Mouse (Mus musculus): ENCODE data around the gene Fam71e1. TPM values are rescaled to one million over a fixed set of nuclear protein-coding genes. Genes with fewer than 3 reads are reported as not detected.
A peak's percentile ranks its signal among the peaks of the same experiment; 100 is the strongest.

Gene Fam71e1
- polyA plus RNA-seq, 1 experiment from 2014 or later = 6.9 TPM

- in situ Hi-C loops (cut with MboI; ENCODE audit: low pct_unique_long_range_greater_than_20kb) = loop anchor here (5.0 kb wide), 2 partner anchors 83 to 208 kb away; partner anchors contain the start of genes Acp4 and Syt3
- ChIA-PET POLR2A (no interaction called here), CTCF (no interaction called here)
- no peak for TF ChIP-seq CTCF (IDR thresholded peaks at IDR 0.05)
- H3K27me3 ChIP-seq = peaks cover 40% of the 10 kb centered on the region
- DNase-seq (ENCODE audit: low read depth, low spot score) = no peak
- no peak for ATAC-seq
Measured at GRCm38 (mm10) chr7:44465111-44465510, 31.3 kb upstream of the Fam71e1 start, which contains the start of gene Aspdh. Gene Aspdh, plus strand, starts transcription at chr7:44465391.

GRCm38 (mm10) chr7:44466006-44466887 is 30.1 kb upstream of the Fam71e1 start:
- no peak for DNase-seq (ENCODE audit: low read depth, low spot score)
- peaks cover 29% of the 10 kb centered on the region for H3K27me3 ChIP-seq
- POLR2A ChIA-PET = no interaction called here
- CTCF ChIA-PET = interaction anchor here (1.0 kb wide), 1 partner anchor 16 kb away, joined by 3 read pairs; no protein-coding TSS in a partner anchor
- TF ChIP-seq CTCF (IDR thresholded peaks at IDR 0.05) = no peak
- no peak for ATAC-seq
- in situ Hi-C loops (cut with MboI; ENCODE audit: low pct_unique_long_range_greater_than_20kb) = loop anchor here (5.0 kb wide), 2 partner anchors 84 to 209 kb away; partner anchors contain the start of genes Acp4 and Syt3

- no peak for DNase-seq (ENCODE audit: low read depth, low spot score)
- no peak for TF ChIP-seq CTCF (IDR thresholded peaks at IDR 0.05)
- ChIA-PET CTCF (interaction anchor here (1.0 kb wide), 1 partner anchor 17 kb away, joined by 3 read pairs; no protein-coding TSS in a partner anchor), POLR2A (no interaction called here)
- H3K27me3 ChIP-seq = peaks cover 23% of the 10 kb centered on the region
- ATAC-seq = no peak
- in situ Hi-C loops (cut with MboI; ENCODE audit: low pct_unique_long_range_greater_than_20kb) = loop anchor here (5.0 kb wide), 2 partner anchors 85 to 210 kb away; partner anchors contain the start of genes Acp4 and Syt3
Measured at GRCm38 (mm10) chr7:44466888-44467311, 29.5 kb upstream of the Fam71e1 start.

GRCm38 (mm10) chr7:44467811-44468411 is 28.5 kb upstream of the Fam71e1 start, which contains the start of gene Josd2:
Gene Josd2, plus strand, starts transcription at chr7:44467980.
- TF ChIP-seq CTCF (IDR thresholded peaks at IDR 0.05) = no peak
- in situ Hi-C loops (cut with MboI; ENCODE audit: low pct_unique_long_range_greater_than_20kb) = loop anchor here (5.0 kb wide), 2 partner anchors 86 to 211 kb away; partner anchors contain the start of genes Acp4 and Syt3
- DNase-seq (ENCODE audit: low read depth, low spot score) (peak; percentile 96), ATAC-seq (peak; percentile 95)
- peaks cover 14% of the 10 kb centered on the region for H3K27me3 ChIP-seq
- CTCF ChIA-PET = interaction anchor here (1.0 to 2.4 kb wide), 2 partner anchors 18 kb away, joined by 3 to 9 read pairs; no protein-coding TSS in a partner anchor
- POLR2A ChIA-PET = no interaction called here

- TF ChIP-seq CTCF (IDR thresholded peaks at IDR 0.05) = no peak
- ChIA-PET CTCF (interaction anchor here (2.4 kb wide), 1 partner anchor 17 kb away, joined by 9 read pairs; no protein-coding TSS in a partner anchor), POLR2A (no interaction called here)
- in situ Hi-C loops (cut with MboI; ENCODE audit: low pct_unique_long_range_greater_than_20kb) = loop anchor here (5.0 kb wide), 2 partner anchors 86 to 211 kb away; partner anchors contain the start of genes Acp4 and Syt3
- no peak for ATAC-seq
- peaks cover 5% of the 10 kb centered on the region for H3K27me3 ChIP-seq
- no peak for DNase-seq (ENCODE audit: low read depth, low spot score)
Measured at GRCm38 (mm10) chr7:44468644-44469285, 27.6 kb upstream of the Fam71e1 start.

- TF ChIP-seq CTCF (IDR thresholded peaks at IDR 0.05) = no peak
- ChIA-PET POLR2A (no interaction called here), CTCF (interaction anchor here (2.4 kb wide), 1 partner anchor 16 kb away, joined by 9 read pairs; no protein-coding TSS in a partner anchor)
- peaks cover 4% of the 10 kb centered on the region for H3K27me3 ChIP-seq
- in situ Hi-C loops (cut with MboI; ENCODE audit: low pct_unique_long_range_greater_than_20kb) = loop anchor here (5.0 kb wide), 2 partner anchors 88 to 213 kb away; partner anchors contain the start of genes Acp4 and Syt3
- DNase-seq (ENCODE audit: low read depth, low spot score) = no peak
- no peak for ATAC-seq
Measured at GRCm38 (mm10) chr7:44469677-44470675, 26.4 kb upstream of the Fam71e1 start.

GRCm38 (mm10) chr7:44470696-44471612 is 25.4 kb upstream of the Fam71e1 start:
- DNase-seq (ENCODE audit: low read depth, low spot score) (no peak), ATAC-seq (no peak)
- H3K27me3 ChIP-seq = peaks cover 11% of the 10 kb centered on the region
- in situ Hi-C loops (cut with MboI; ENCODE audit: low pct_unique_long_range_greater_than_20kb) = no loop called here
- ChIA-PET CTCF (no interaction called here), POLR2A (no interaction called here)
- no peak for TF ChIP-seq CTCF (IDR thresholded peaks at IDR 0.05)

GRCm38 (mm10) chr7:44471880-44472557 is 24.4 kb upstream of the Fam71e1 start:
- DNase-seq (ENCODE audit: low read depth, low spot score) (no peak), ATAC-seq (no peak)
- peaks cover 17% of the 10 kb centered on the region for H3K27me3 ChIP-seq
- in situ Hi-C loops (cut with MboI; ENCODE audit: low pct_unique_long_range_greater_than_20kb) = no loop called here
- TF ChIP-seq CTCF (IDR thresholded peaks at IDR 0.05) = no peak
- ChIA-PET POLR2A (no interaction called here), CTCF (no interaction called here)

Data from Patski (cell line).